Mouse (Mus musculus) kidney, embryonic 15.5 days (tissue): Measurements from ENCODE around the gene Trabd. TPM values are rescaled to one million over a fixed set of nuclear protein-coding genes. Genes with fewer than 3 reads are reported as not detected.

Source experiments
- ATAC-seq: fragments of 200-750 bp; cut with Nextera tagmentation; replicated peaks from 2 replicates; pipeline ENCODE4 v1.8.0; 2017; ENCODE audit warnings: moderate TSS enrichment; ENCODE audit not compliant: low FRiP score
- H3K27ac ChIP-seq: fragments of 300-500 bp; sonication (generic); 2 replicates; pipeline ENCODE4 v1.5.1; 2015; ENCODE audit warnings: mild to moderate bottlenecking, inconsistent platforms
- H3K27me3 ChIP-seq: fragments of 300-500 bp; sonication (generic); 2 replicates; pipeline ENCODE4 v1.6.1; 2015; ENCODE audit warnings: inconsistent platforms
- H3K36me3 ChIP-seq: fragments of 300-500 bp; sonication (generic); 2 replicates; pipeline ENCODE4 v1.6.1; 2015; ENCODE audit warnings: inconsistent platforms
- H3K4me1 ChIP-seq: fragments of 300-500 bp; sonication (generic); 2 replicates; pipeline ENCODE4 v1.6.1; 2015; ENCODE audit warnings: inconsistent platforms
- H3K4me2 ChIP-seq: fragments of 300-500 bp; sonication (generic); 2 replicates; pipeline ENCODE4 v1.6.1; 2015; ENCODE audit warnings: moderate library complexity, mild to moderate bottlenecking, inconsistent platforms
- H3K4me3 ChIP-seq: fragments of 300-500 bp; sonication (generic); replicated peaks from 2 replicates; pipeline ENCODE4 v1.5.1; 2015; ENCODE audit warnings: mild to moderate bottlenecking, inconsistent platforms
- H3K9ac ChIP-seq: fragments of 300-500 bp; sonication (generic); 2 replicates; pipeline ENCODE4 v1.6.1; 2015; ENCODE audit warnings: mild to moderate bottlenecking, inconsistent platforms
- H3K9me3 ChIP-seq: fragments of 300-500 bp; sonication (generic); replicated peaks from 2 replicates; pipeline ENCODE4 v1.6.1; 2016; ENCODE audit warnings: inconsistent platforms
- WGBS: fragments of 180-500 bp; shearing (Covaris S2); methylation state at CpG from one replicate; pipeline ENCODE4 v1.1.7; 2015; ENCODE audit warnings: mixed read lengths; 5-methylcytosine and 5-hydroxymethylcytosine counted together
- polyA plus RNA-seq: library from polyadenylated mRNA; unstranded; fragments of >200 nt; fragmentation: Nextera tagmentation; extraction: Ambion mirVana; gene quantifications from 2 replicates; pipeline ENCODE4 v1.2.1, GENCODE M21; 2015

Trabd gene
- polyA plus RNA-seq, 1 experiment from 2014 or later = 52.5 TPM

GRCm38 (mm10) chr15:89084826-89085225 is 9.9 kb downstream of the Trabd start:
- no peaks in the 10 kb centered on the region for H3K27me3 ChIP-seq
- ATAC-seq = no peak
- no peak overlapping the region for H3K4me2 ChIP-seq
- 85% methylated on average over 2 of the region's 2 CpGs for WGBS
- H3K27ac ChIP-seq = no peak overlapping the region
- H3K4me1 ChIP-seq = peaks cover 11% of the 10 kb centered on the region
- peaks cover 75% of the 10 kb centered on the region for H3K36me3 ChIP-seq
- H3K4me3 ChIP-seq = no peak overlapping the region
- H3K9ac ChIP-seq = no peak overlapping the region
- H3K9me3 ChIP-seq = no peaks in the 10 kb centered on the region

- peak within 1 kb of the TSS; percentile 96 for H3K4me2 ChIP-seq
- H3K27ac ChIP-seq = peak within 1 kb of the TSS; percentile 89
- 2% methylated on average over 38 of the region's 38 CpGs for WGBS
- H3K36me3 ChIP-seq = peaks cover 60% of the 10 kb centered on the region
- ATAC-seq = peak; percentile 94
- no peaks in the 10 kb centered on the region for H3K27me3 ChIP-seq
- peak within 1 kb of the TSS; percentile 81 for H3K9ac ChIP-seq
- H3K9me3 ChIP-seq = no peaks in the 10 kb centered on the region
- peaks cover 21% of the 10 kb centered on the region for H3K4me1 ChIP-seq
- H3K4me3 ChIP-seq = peak within 1 kb of the TSS; percentile 65
Observed at GRCm38 (mm10) chr15:89088607-89089247, 13.8 kb downstream of the Trabd start, which contains the start of gene Selenoo. Gene Selenoo, plus strand, starts transcription at chr15:89089084.

- H3K27me3 ChIP-seq = no peaks in the 10 kb centered on the region
- peak; percentile 63 for ATAC-seq
- peaks cover 21% of the 10 kb centered on the region for H3K4me1 ChIP-seq
- peak overlapping the region; percentile 96 for H3K4me2 ChIP-seq
- peak overlapping the region; percentile 81 for H3K9ac ChIP-seq
- 3% methylated on average over 66 of the region's 68 CpGs for WGBS
- H3K9me3 ChIP-seq = no peaks in the 10 kb centered on the region
- H3K27ac ChIP-seq = peak overlapping the region; percentile 89
- peaks cover 60% of the 10 kb centered on the region for H3K36me3 ChIP-seq
- peak overlapping the region; percentile 65 for H3K4me3 ChIP-seq
Observed at GRCm38 (mm10) chr15:89089248-89090051, 14.5 kb downstream of the Trabd start.

- no peak for ATAC-seq
- H3K4me2 ChIP-seq = peak overlapping the region; percentile 96; the same call in 1 of the 2 replicates
- 78% methylated on average over 4 of the region's 4 CpGs for WGBS
Observed at GRCm38 (mm10) chr15:89090662-89091061, 15.7 kb downstream of the Trabd start.

GRCm38 (mm10) chr15:89092181-89092580 is 17.3 kb downstream of the Trabd start:
- Histone ChIP-seq H3K9ac (no peak overlapping the region), H3K4me2 (no peak overlapping the region), H3K9me3 (no peaks in the 10 kb centered on the region), H3K36me3 (peaks cover 60% of the 10 kb centered on the region), H3K27ac (no peak overlapping the region), H3K4me3 (no peak overlapping the region), H3K27me3 (no peaks in the 10 kb centered on the region), H3K4me1 (peaks cover 21% of the 10 kb centered on the region)
- WGBS = 89% methylated on average over 5 of the region's 5 CpGs
- ATAC-seq = no peak

More at GRCm38 (mm10) chr15:89090662-89091061, 15.7 kb downstream of the Trabd start:
- H3K36me3 ChIP-seq = peaks cover 60% of the 10 kb centered on the region
- H3K4me1 ChIP-seq = peaks cover 21% of the 10 kb centered on the region
- H3K27ac ChIP-seq = no peak overlapping the region
- H3K9me3 ChIP-seq = no peaks in the 10 kb centered on the region
- H3K9ac ChIP-seq = no peak overlapping the region
- H3K4me3 ChIP-seq = no peak overlapping the region
- H3K27me3 ChIP-seq = no peaks in the 10 kb centered on the region

GRCm38 (mm10) chr15:89097450-89097849 is 22.5 kb downstream of the Trabd start:
- ATAC-seq = no peak
- Histone ChIP-seq H3K4me1 (no peaks in the 10 kb centered on the region), H3K36me3 (peaks cover 100% of the 10 kb centered on the region), H3K4me2 (no peak overlapping the region), H3K9me3 (no peaks in the 10 kb centered on the region), H3K27ac (no peak overlapping the region), H3K9ac (no peak overlapping the region), H3K27me3 (no peaks in the 10 kb centered on the region), H3K4me3 (no peak overlapping the region)
- 90% methylated on average over 5 of the region's 5 CpGs for WGBS

- H3K4me3 ChIP-seq = no peak overlapping the region
- no peak for ATAC-seq
Observed at GRCm38 (mm10) chr15:89098616-89099015, 23.7 kb downstream of the Trabd start.

GRCm38 (mm10) chr15:89100823-89101222 is 25.9 kb downstream of the Trabd start:
- peaks cover 100% of the 10 kb centered on the region for H3K36me3 ChIP-seq
- no peaks in the 10 kb centered on the region for H3K27me3 ChIP-seq
- H3K4me1 ChIP-seq = no peaks in the 10 kb centered on the region
- no peak overlapping the region for H3K4me2 ChIP-seq
- H3K27ac ChIP-seq = no peak overlapping the region
- H3K9ac ChIP-seq = no peak overlapping the region
- no peak overlapping the region for H3K4me3 ChIP-seq
- WGBS = 88% methylated on average over 12 of the region's 12 CpGs
- no peak for ATAC-seq
- no peaks in the 10 kb centered on the region for H3K9me3 ChIP-seq

More at GRCm38 (mm10) chr15:89098616-89099015, 23.7 kb downstream of the Trabd start:
- no peaks in the 10 kb centered on the region for H3K4me1 ChIP-seq
- H3K36me3 ChIP-seq = peaks cover 100% of the 10 kb centered on the region
- no peaks in the 10 kb centered on the region for H3K9me3 ChIP-seq
- H3K27ac ChIP-seq = no peak overlapping the region
- WGBS = 92% methylated on average over 7 of the region's 7 CpGs
- no peaks in the 10 kb centered on the region for H3K27me3 ChIP-seq
- H3K9ac ChIP-seq = no peak overlapping the region
- no peak overlapping the region for H3K4me2 ChIP-seq

- Histone ChIP-seq H3K27ac (no peak overlapping the region), H3K4me3 (no peak overlapping the region), H3K4me2 (no peak overlapping the region), H3K27me3 (no peaks in the 10 kb centered on the region), H3K9ac (no peak overlapping the region), H3K4me1 (no peaks in the 10 kb centered on the region), H3K36me3 (peaks cover 100% of the 10 kb centered on the region), H3K9me3 (no peaks in the 10 kb centered on the region)
- 75% methylated on average over 5 of the region's 5 CpGs for WGBS
- ATAC-seq = 0 out of 2 replicates have a peak, but pooled peaks have one; percentile 9
Observed at GRCm38 (mm10) chr15:89102646-89103045, 27.7 kb downstream of the Trabd start.

- ATAC-seq = no peak
- H3K4me2 ChIP-seq = no peak overlapping the region
- 91% methylated on average over 10 of the region's 10 CpGs for WGBS
Observed at GRCm38 (mm10) chr15:89103921-89104320, 29.0 kb downstream of the Trabd start.

GRCm38 (mm10) chr15:89104425-89104824 is 29.5 kb downstream of the Trabd start:
- WGBS = 94% methylated on average over 8 of the region's 8 CpGs
- no peak overlapping the region for H3K27ac ChIP-seq
- H3K36me3 ChIP-seq = peaks cover 100% of the 10 kb centered on the region
- H3K27me3 ChIP-seq = no peaks in the 10 kb centered on the region
- H3K4me2 ChIP-seq = no peak overlapping the region
- H3K9ac ChIP-seq = no peak overlapping the region
- no peaks in the 10 kb centered on the region for H3K4me1 ChIP-seq
- ATAC-seq = no peak
- H3K4me3 ChIP-seq = no peak overlapping the region
- H3K9me3 ChIP-seq = no peaks in the 10 kb centered on the region

More at GRCm38 (mm10) chr15:89103921-89104320, 29.0 kb downstream of the Trabd start:
- H3K27me3 ChIP-seq = no peaks in the 10 kb centered on the region
- no peak overlapping the region for H3K27ac ChIP-seq
- no peaks in the 10 kb centered on the region for H3K9me3 ChIP-seq
- no peaks in the 10 kb centered on the region for H3K4me1 ChIP-seq
- H3K9ac ChIP-seq = no peak overlapping the region
- H3K36me3 ChIP-seq = peaks cover 100% of the 10 kb centered on the region
- H3K4me3 ChIP-seq = no peak overlapping the region

GRCm38 (mm10) chr15:89106073-89106472 is 31.1 kb downstream of the Trabd start:
- ATAC-seq = no peak
- H3K4me3 ChIP-seq = no peak overlapping the region
- peaks cover 100% of the 10 kb centered on the region for H3K36me3 ChIP-seq
- no peak overlapping the region for H3K27ac ChIP-seq
- H3K9me3 ChIP-seq = no peaks in the 10 kb centered on the region
- no peaks in the 10 kb centered on the region for H3K27me3 ChIP-seq
- no peak overlapping the region for H3K4me2 ChIP-seq
- WGBS = 93% methylated on average over 13 of the region's 13 CpGs
- no peaks in the 10 kb centered on the region for H3K4me1 ChIP-seq
- H3K9ac ChIP-seq = no peak overlapping the region
